Mouse (Mus musculus) intestine, embryonic 14.5 days (tissue): ENCODE data around the gene Fras1. TPM values are rescaled to one million over a fixed set of nuclear protein-coding genes. Genes with fewer than 3 reads are reported as not detected.
A peak's percentile ranks its signal among the peaks of the same experiment; 100 is the strongest.

Experiments used
- ATAC-seq: fragments of 200-750 bp; cut with Nextera tagmentation; replicated peaks from 2 replicates; pipeline ENCODE4 v1.8.0; 2017; ENCODE audit warnings: low read depth, moderate number of reproducible peaks, moderate TSS enrichment, moderate library complexity; ENCODE audit not compliant: low FRiP score, low TSS enrichment
- DNase-seq: peaks from one replicate; pipeline ENCODE4 v3.0.0-alpha.2; 2018; ENCODE audit warnings: low spot score
- H3K27ac ChIP-seq: fragments of 300-500 bp; sonication (generic); 2 replicates; pipeline ENCODE4 v1.5.1; 2014; ENCODE audit warnings: low read depth, mild to moderate bottlenecking, control low read depth
- H3K27me3 ChIP-seq: fragments of 300-500 bp; sonication (generic); replicated peaks from 2 replicates; pipeline ENCODE4 v1.6.1; 2014; ENCODE audit warnings: low read length, control low read depth; ENCODE audit not compliant: control insufficient read depth, insufficient read depth
- H3K36me3 ChIP-seq: fragments of 300-500 bp; sonication (generic); 2 replicates; pipeline ENCODE4 v1.6.1; 2014; ENCODE audit warnings: low read length, control low read depth; ENCODE audit not compliant: control insufficient read depth, insufficient read depth
- H3K4me1 ChIP-seq: fragments of 300-500 bp; sonication (generic); replicated peaks from 2 replicates; pipeline ENCODE4 v1.6.1; 2014; ENCODE audit warnings: low read length, control low read depth, mixed read lengths; ENCODE audit not compliant: control insufficient read depth, insufficient read depth
- H3K4me2 ChIP-seq: fragments of 300-500 bp; sonication (generic); 2 replicates; pipeline ENCODE4 v1.6.1; 2014; ENCODE audit warnings: low read length
- H3K4me3 ChIP-seq: fragments of 300-500 bp; sonication (generic); 2 replicates; pipeline ENCODE4 v1.5.1; 2014; ENCODE audit warnings: low read depth, low read length, control low read depth, mixed read lengths
- H3K9ac ChIP-seq: fragments of 300-500 bp; sonication (generic); 2 replicates; pipeline ENCODE4 v1.6.1; 2014; ENCODE audit warnings: mild to moderate bottlenecking, low read length
- H3K9me3 ChIP-seq: fragments of 300-500 bp; sonication (generic); 2 replicates; pipeline ENCODE4 v1.6.1; 2016; ENCODE audit warnings: low read length, control low read depth; ENCODE audit not compliant: control insufficient read depth
- WGBS: fragments of 180-500 bp; shearing (Covaris S2); extraction: QIAGEN DNeasy Blood & Tissue Kit; methylation state at CpG from one replicate; pipeline ENCODE4 v1.1.7; 2014; 5-methylcytosine and 5-hydroxymethylcytosine counted together
- polyA plus RNA-seq: library from polyadenylated mRNA; unstranded; fragments of >200 nt; fragmentation: Nextera tagmentation; extraction: Ambion mirVana; gene quantifications from 2 replicates; pipeline ENCODE4 v1.2.1, GENCODE M21; 2014

The Fras1 gene
- polyA plus RNA-seq, 1 experiment from 2014 or later, result 41.4 TPM

DNA sequence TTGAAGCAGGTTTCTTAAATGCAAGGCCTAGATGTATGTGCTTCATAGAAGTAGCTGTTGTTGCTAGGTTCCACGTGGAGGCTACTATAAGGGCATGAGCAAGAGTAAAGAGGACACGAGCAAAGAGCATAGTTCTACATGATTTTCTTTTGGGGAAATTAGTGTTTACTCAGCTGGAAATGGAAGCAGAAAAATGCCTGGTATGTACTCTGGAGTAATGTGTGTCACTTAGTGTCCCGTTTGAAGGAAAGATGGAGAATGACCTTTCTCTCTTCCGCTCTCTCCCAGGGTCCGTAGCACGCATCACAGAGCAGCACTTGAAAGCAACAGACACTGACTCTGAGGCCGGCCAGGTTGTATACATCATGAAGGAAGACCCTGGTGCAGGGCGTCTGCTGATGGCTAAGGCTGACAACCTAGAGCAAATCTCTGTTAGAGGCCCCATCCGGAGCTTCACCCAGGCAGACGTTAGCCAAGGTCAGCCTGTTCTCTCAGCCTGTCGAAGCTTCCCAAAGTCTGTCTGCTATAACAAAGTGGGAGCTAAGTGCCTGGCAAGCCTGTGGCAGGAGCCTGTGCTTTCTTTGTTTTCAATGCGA is 338.4 kb downstream of the Fras1 start:
- ATAC-seq (no peak), DNase-seq (no peak)
- Histone ChIP-seq H3K4me2 (no peak overlapping the region), H3K27me3 (no peaks in the 10 kb centered on the region), H3K4me1 (no peaks in the 10 kb centered on the region; the same call in 1 of the 2 replicates), H3K4me3 (no peak overlapping the region), H3K27ac (no peak overlapping the region), H3K9me3 (no peaks in the 10 kb centered on the region), H3K36me3 (no peaks in the 10 kb centered on the region), H3K9ac (no peak overlapping the region)
- 33% methylated on average over 12 of the region's 12 CpGs for WGBS

DNA sequence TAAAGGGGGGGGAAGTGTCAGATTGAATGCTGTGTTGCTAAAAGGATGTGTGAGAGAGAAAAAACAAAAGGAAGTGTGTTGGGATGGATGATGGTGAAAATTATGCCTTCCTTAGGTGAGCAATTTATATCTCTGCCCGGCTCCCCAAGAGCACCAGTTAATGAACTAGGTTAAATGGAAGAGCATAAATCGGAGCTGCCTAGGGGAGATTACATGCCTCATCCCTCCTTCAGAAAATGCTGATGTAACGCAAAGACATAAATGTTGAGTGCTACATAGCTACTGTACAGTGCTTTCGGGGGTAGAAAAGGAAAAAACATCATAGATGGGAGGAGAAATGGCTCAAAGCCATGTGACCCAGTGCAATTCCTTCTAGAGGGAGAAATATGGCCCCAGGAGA is 339.0 kb downstream of the Fras1 start:
- no peaks in the 10 kb centered on the region; the same call in 1 of the 2 replicates for H3K4me1 ChIP-seq
- peaks cover 3% of the 10 kb centered on the region; the same call in 1 of the 2 replicates for H3K36me3 ChIP-seq
- no peak overlapping the region for H3K27ac ChIP-seq
- H3K27me3 ChIP-seq, result no peaks in the 10 kb centered on the region
- DNase-seq (no peak), ATAC-seq (no peak)
- no peak overlapping the region for H3K4me3 ChIP-seq
- H3K9ac ChIP-seq, result no peak overlapping the region
- H3K4me2 ChIP-seq, result no peak overlapping the region
- H3K9me3 ChIP-seq, result no peaks in the 10 kb centered on the region
- 70% methylated on average over 4 of the region's 4 CpGs for WGBS

- H3K4me3 ChIP-seq, result no peak overlapping the region
- no peaks in the 10 kb centered on the region; the same call in 1 of the 2 replicates for H3K4me1 ChIP-seq
- DNase-seq (no peak), ATAC-seq (no peak)
- no peak overlapping the region for H3K4me2 ChIP-seq
- H3K9ac ChIP-seq, result no peak overlapping the region
- H3K27me3 ChIP-seq, result no peaks in the 10 kb centered on the region
- 56% methylated on average over 8 of the region's 8 CpGs for WGBS
- H3K9me3 ChIP-seq, result no peaks in the 10 kb centered on the region
- no peak overlapping the region for H3K27ac ChIP-seq
- H3K36me3 ChIP-seq, result peaks cover 6% of the 10 kb centered on the region; the same call in 1 of the 2 replicates
Observed at GRCm38 (mm10) chr5:96716273-96717034, 342.7 kb downstream of the Fras1 start.

DNA sequence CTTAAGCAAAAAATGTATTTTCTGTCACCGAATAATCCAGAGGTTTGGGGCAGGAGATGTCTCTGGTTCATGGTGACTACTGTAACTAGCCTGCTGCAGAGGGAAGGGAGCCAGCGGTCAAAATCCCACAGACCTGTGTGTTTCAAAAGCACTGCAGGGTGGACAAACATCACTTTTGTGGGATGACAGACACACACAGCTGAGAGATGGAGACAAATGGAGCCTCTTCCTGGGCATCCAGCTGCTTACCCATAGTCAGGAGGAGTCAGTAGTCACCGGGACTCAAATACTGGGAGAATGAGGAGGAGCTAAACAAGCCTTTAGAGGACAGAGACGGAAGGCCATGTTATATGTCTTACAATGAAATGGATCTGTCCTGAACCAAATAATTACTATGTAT is 343.9 kb downstream of the Fras1 start:
- no peaks in the 10 kb centered on the region for H3K27me3 ChIP-seq
- ATAC-seq, result no peak
- whole genome bisulfite sequencing, result 92% methylated on average over 4 of the region's 4 CpGs

DNA sequence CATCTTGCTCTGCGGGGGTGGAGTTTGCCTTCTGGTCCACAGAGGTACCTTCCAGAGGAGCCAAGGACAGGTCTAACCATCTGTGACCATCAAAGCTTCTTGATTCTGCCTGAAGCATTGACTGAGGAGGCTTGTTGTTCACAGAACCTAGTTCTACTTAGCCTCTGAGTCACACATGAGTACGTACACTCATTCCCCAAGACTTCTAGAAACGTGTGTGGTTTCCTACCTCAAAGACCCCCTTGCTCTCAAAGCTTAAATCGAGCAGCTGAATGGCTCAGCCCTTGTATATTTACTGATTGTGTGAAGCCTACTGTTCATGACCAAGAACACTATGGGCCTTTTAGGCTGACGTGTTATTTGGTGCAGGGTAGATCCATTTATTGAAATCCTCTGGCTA is 344.8 kb downstream of the Fras1 start:
- DNase-seq (no peak), ATAC-seq (no peak)
- no peak overlapping the region for H3K27ac ChIP-seq
- no peak overlapping the region for H3K9ac ChIP-seq
- no peaks in the 10 kb centered on the region for H3K4me1 ChIP-seq
- H3K36me3 ChIP-seq, result peaks cover 6% of the 10 kb centered on the region; the same call in 1 of the 2 replicates
- no peak overlapping the region for H3K4me3 ChIP-seq
- no peak overlapping the region for H3K4me2 ChIP-seq
- 90% methylated on average over 5 of the region's 5 CpGs for WGBS
- no peaks in the 10 kb centered on the region for H3K27me3 ChIP-seq
- H3K9me3 ChIP-seq, result no peaks in the 10 kb centered on the region

More for the DNA sequence above, 343.9 kb downstream of the Fras1 start:
- Histone ChIP-seq H3K27ac (no peak overlapping the region), H3K4me1 (no peaks in the 10 kb centered on the region), H3K9me3 (no peaks in the 10 kb centered on the region), H3K4me3 (no peak overlapping the region), H3K9ac (no peak overlapping the region), H3K36me3 (peaks cover 6% of the 10 kb centered on the region; the same call in 1 of the 2 replicates), H3K4me2 (no peak overlapping the region)
- DNase-seq, result no peak

DNA sequence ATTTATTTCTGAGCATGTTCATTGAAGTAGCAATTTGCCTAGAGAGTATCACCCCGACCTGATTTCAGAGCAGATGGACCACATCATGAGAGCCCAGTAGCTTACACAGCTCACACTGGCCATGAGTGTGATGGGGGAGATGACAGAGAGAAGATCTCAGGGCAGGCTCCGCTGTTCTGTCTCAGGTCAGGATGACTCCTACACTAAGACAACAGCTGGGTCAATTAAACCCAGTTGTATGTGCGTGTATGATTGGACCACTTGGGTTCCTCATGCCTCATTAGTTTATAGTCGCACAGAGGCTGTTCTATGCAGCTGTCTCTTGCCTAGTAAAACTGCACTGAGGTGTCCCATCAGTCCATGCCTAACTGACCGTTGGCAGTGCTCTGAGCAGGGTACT is 345.5 kb downstream of the Fras1 start:
- Histone ChIP-seq H3K4me1 (no peaks in the 10 kb centered on the region), H3K4me3 (no peak overlapping the region), H3K4me2 (no peak overlapping the region), H3K36me3 (peaks cover 6% of the 10 kb centered on the region; the same call in 1 of the 2 replicates), H3K9me3 (no peaks in the 10 kb centered on the region), H3K27ac (no peak overlapping the region), H3K27me3 (no peaks in the 10 kb centered on the region), H3K9ac (no peak overlapping the region)
- DNase-seq (no peak), ATAC-seq (no peak)
- 91% methylated on average over 5 of the region's 5 CpGs for WGBS

GRCm38 (mm10) chr5:96722690-96723089 is 348.9 kb downstream of the Fras1 start:
- H3K27ac ChIP-seq, result no peak overlapping the region
- no peak overlapping the region for H3K4me2 ChIP-seq
- no peak for ATAC-seq
- no peaks in the 10 kb centered on the region for H3K4me1 ChIP-seq
- no peak overlapping the region for H3K9ac ChIP-seq
- no peaks in the 10 kb centered on the region for H3K27me3 ChIP-seq
- H3K9me3 ChIP-seq, result no peaks in the 10 kb centered on the region
- DNase-seq, result no peak
- H3K36me3 ChIP-seq, result peaks cover 15% of the 10 kb centered on the region; the same call in 1 of the 2 replicates
- WGBS, result 73% methylated on average over 3 of the region's 3 CpGs
- no peak overlapping the region for H3K4me3 ChIP-seq

- Histone ChIP-seq H3K27ac (0 out of 2 replicates have a peak overlapping the region, but pooled peaks have one; percentile 11), H3K27me3 (no peaks in the 10 kb centered on the region), H3K9ac (no peak overlapping the region), H3K4me3 (no peak overlapping the region), H3K4me1 (no peaks in the 10 kb centered on the region), H3K36me3 (peaks cover 12% of the 10 kb centered on the region), H3K4me2 (peak overlapping the region; percentile 22), H3K9me3 (no peaks in the 10 kb centered on the region)
- DNase-seq, result no peak
- ATAC-seq, result peak; percentile 42; the same call in 1 of the 2 replicates
- 73% methylated on average over 15 of the region's 15 CpGs for WGBS
Observed at GRCm38 (mm10) chr5:96739138-96739878, 365.6 kb downstream of the Fras1 start.
